Mouse (Mus musculus): ENCODE results near the gene Vps18. TPM values are rescaled to one million over a fixed set of nuclear protein-coding genes. Genes with fewer than 3 reads are reported as not detected.

Gene Vps18
- polyA plus RNA-seq, 1 experiment from 2014 or later, result 18.8 TPM

- ATAC-seq (ENCODE audit: low read depth), result no peak
- Histone ChIP-seq H3K27me3 (ENCODE audit: control insufficient read depth, insufficient read depth, low read depth, low read length) (peaks cover 16% of the 10 kb centered on the region), H3K9me3 (ENCODE audit: control insufficient read depth, low read length) (no peaks in the 10 kb centered on the region), H3K4me2 (ENCODE audit: low read depth, low read length) (0 out of 2 replicates have a peak overlapping the region, but pooled peaks have one; percentile 3), H3K9ac (ENCODE audit: low read length) (no peak overlapping the region), H3K4me1 (replicated peaks; ENCODE audit: control insufficient read depth, insufficient read depth, low read length) (peaks cover 35% of the 10 kb centered on the region), H3K27ac (ENCODE audit: low read length) (no peak overlapping the region), H3K36me3 (ENCODE audit: control insufficient read depth, insufficient read depth, low read length) (no peaks in the 10 kb centered on the region; the same call in 1 of the 2 replicates), H3K4me3 (ENCODE audit: low read length) (no peak overlapping the region)
- WGBS, result 85% methylated on average over 8 of the region's 8 CpGs
Observed at GRCm38 (mm10) chr2:119330795-119331194, 42.3 kb downstream of the Vps18 start.

- peaks cover 6% of the 10 kb centered on the region; the same call in 1 of the 2 replicates for H3K27me3 ChIP-seq (ENCODE audit: control insufficient read depth, insufficient read depth, low read depth, low read length)
- no peak overlapping the region for H3K4me3 ChIP-seq (ENCODE audit: low read length)
- no peaks in the 10 kb centered on the region; the same call in 1 of the 2 replicates for H3K36me3 ChIP-seq (ENCODE audit: control insufficient read depth, insufficient read depth, low read length)
- WGBS, result 69% methylated on average over 24 of the region's 24 CpGs
- peaks cover 34% of the 10 kb centered on the region for H3K4me1 ChIP-seq (replicated peaks; ENCODE audit: control insufficient read depth, insufficient read depth, low read length)
- no peak overlapping the region for H3K27ac ChIP-seq (ENCODE audit: low read length)
- H3K9ac ChIP-seq (ENCODE audit: low read length), result no peak overlapping the region
- no peak for ATAC-seq (ENCODE audit: low read depth)
- H3K9me3 ChIP-seq (ENCODE audit: control insufficient read depth, low read length), result no peaks in the 10 kb centered on the region
- H3K4me2 ChIP-seq (ENCODE audit: low read depth, low read length), result 0 out of 2 replicates have a peak overlapping the region, but pooled peaks have one; percentile 2
Observed at GRCm38 (mm10) chr2:119332177-119332661, 43.7 kb downstream of the Vps18 start.

- no peak overlapping the region for H3K9ac ChIP-seq (ENCODE audit: low read length)
- 46% methylated on average over 1 of the region's 1 CpGs for WGBS
- peaks cover 30% of the 10 kb centered on the region for H3K4me1 ChIP-seq (replicated peaks; ENCODE audit: control insufficient read depth, insufficient read depth, low read length)
- H3K27ac ChIP-seq (ENCODE audit: low read length), result no peak overlapping the region
- H3K4me2 ChIP-seq (ENCODE audit: low read depth, low read length), result peak overlapping the region; percentile 22
- H3K9me3 ChIP-seq (ENCODE audit: control insufficient read depth, low read length), result no peaks in the 10 kb centered on the region
- no peaks in the 10 kb centered on the region; the same call in 1 of the 2 replicates for H3K27me3 ChIP-seq (ENCODE audit: control insufficient read depth, insufficient read depth, low read depth, low read length)
- no peaks in the 10 kb centered on the region; the same call in 1 of the 2 replicates for H3K36me3 ChIP-seq (ENCODE audit: control insufficient read depth, insufficient read depth, low read length)
- ATAC-seq (ENCODE audit: low read depth), result no peak
- 0 out of 2 replicates have a peak overlapping the region, but pooled peaks have one; percentile 9 for H3K4me3 ChIP-seq (ENCODE audit: low read length)
Observed at GRCm38 (mm10) chr2:119334135-119334534, 45.6 kb downstream of the Vps18 start.

- Histone ChIP-seq H3K9ac (ENCODE audit: low read length) (no peak overlapping the region), H3K4me2 (ENCODE audit: low read depth, low read length) (0 out of 2 replicates have a peak overlapping the region, but pooled peaks have one; percentile 5), H3K9me3 (ENCODE audit: control insufficient read depth, low read length) (no peaks in the 10 kb centered on the region), H3K36me3 (ENCODE audit: control insufficient read depth, insufficient read depth, low read length) (no peaks in the 10 kb centered on the region; the same call in 1 of the 2 replicates), H3K27me3 (ENCODE audit: control insufficient read depth, insufficient read depth, low read depth, low read length) (no peaks in the 10 kb centered on the region), H3K4me1 (replicated peaks; ENCODE audit: control insufficient read depth, insufficient read depth, low read length) (peaks cover 24% of the 10 kb centered on the region), H3K4me3 (ENCODE audit: low read length) (no peak overlapping the region), H3K27ac (ENCODE audit: low read length) (no peak overlapping the region)
- ATAC-seq (ENCODE audit: low read depth), result no peak
- WGBS, result 71% methylated on average over 7 of the region's 7 CpGs
Observed at GRCm38 (mm10) chr2:119334964-119335525, 46.5 kb downstream of the Vps18 start.

- H3K4me1 ChIP-seq (replicated peaks; ENCODE audit: control insufficient read depth, insufficient read depth, low read length), result peaks cover 21% of the 10 kb centered on the region
- no peaks in the 10 kb centered on the region; the same call in 1 of the 2 replicates for H3K36me3 ChIP-seq (ENCODE audit: control insufficient read depth, insufficient read depth, low read length)
- no peak for ATAC-seq (ENCODE audit: low read depth)
- 53% methylated on average over 1 of the region's 1 CpGs for WGBS
- H3K27ac ChIP-seq (ENCODE audit: low read length), result no peak overlapping the region
- no peaks in the 10 kb centered on the region for H3K27me3 ChIP-seq (ENCODE audit: control insufficient read depth, insufficient read depth, low read depth, low read length)
- no peak overlapping the region for H3K4me3 ChIP-seq (ENCODE audit: low read length)
- no peak overlapping the region for H3K4me2 ChIP-seq (ENCODE audit: low read depth, low read length)
- no peaks in the 10 kb centered on the region for H3K9me3 ChIP-seq (ENCODE audit: control insufficient read depth, low read length)
- H3K9ac ChIP-seq (ENCODE audit: low read length), result no peak overlapping the region
Observed at GRCm38 (mm10) chr2:119335535-119335934, 47.0 kb downstream of the Vps18 start.

DNA sequence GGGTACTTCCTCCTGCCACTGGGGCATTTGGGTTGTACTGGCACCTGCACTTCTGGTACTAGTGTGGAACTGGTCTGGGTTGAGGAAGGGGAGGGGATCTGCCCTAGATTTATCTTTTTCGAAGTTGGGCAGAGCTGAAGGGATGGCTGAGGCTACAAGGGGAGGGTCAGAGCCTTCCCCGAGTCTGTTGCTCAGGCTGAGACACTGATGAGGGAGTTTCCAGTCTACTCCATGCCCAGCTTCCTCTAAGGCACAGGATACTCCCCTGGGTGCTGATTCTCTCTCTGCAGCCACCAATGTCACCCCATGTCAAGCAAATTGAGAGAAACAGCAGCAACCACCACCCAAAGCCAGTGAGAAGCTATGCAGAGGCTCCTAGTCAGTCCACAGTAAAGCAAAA lies 47.5 kb downstream of the Vps18 start:
- no peaks in the 10 kb centered on the region; the same call in 1 of the 2 replicates for H3K36me3 ChIP-seq (ENCODE audit: control insufficient read depth, insufficient read depth, low read length)
- no peak overlapping the region for H3K9ac ChIP-seq (ENCODE audit: low read length)
- H3K4me2 ChIP-seq (ENCODE audit: low read depth, low read length), result no peak overlapping the region
- H3K4me1 ChIP-seq (replicated peaks; ENCODE audit: control insufficient read depth, insufficient read depth, low read length), result peaks cover 19% of the 10 kb centered on the region
- no peak overlapping the region for H3K4me3 ChIP-seq (ENCODE audit: low read length)
- ATAC-seq (ENCODE audit: low read depth), result no peak
- 59% methylated on average over 2 of the region's 2 CpGs for WGBS
- no peaks in the 10 kb centered on the region for H3K27me3 ChIP-seq (ENCODE audit: control insufficient read depth, insufficient read depth, low read depth, low read length)
- no peaks in the 10 kb centered on the region for H3K9me3 ChIP-seq (ENCODE audit: control insufficient read depth, low read length)
- peak overlapping the region; percentile 84 for H3K27ac ChIP-seq (ENCODE audit: low read length)

- 52% methylated on average over 10 of the region's 10 CpGs for WGBS
- no peaks in the 10 kb centered on the region for H3K9me3 ChIP-seq (ENCODE audit: control insufficient read depth, low read length)
- peak overlapping the region; percentile 84 for H3K27ac ChIP-seq (ENCODE audit: low read length)
- H3K4me1 ChIP-seq (replicated peaks; ENCODE audit: control insufficient read depth, insufficient read depth, low read length), result peaks cover 19% of the 10 kb centered on the region
- H3K27me3 ChIP-seq (ENCODE audit: control insufficient read depth, insufficient read depth, low read depth, low read length), result no peaks in the 10 kb centered on the region
- no peaks in the 10 kb centered on the region; the same call in 1 of the 2 replicates for H3K36me3 ChIP-seq (ENCODE audit: control insufficient read depth, insufficient read depth, low read length)
- no peak overlapping the region for H3K4me2 ChIP-seq (ENCODE audit: low read depth, low read length)
- 0 out of 2 replicates have a peak, but pooled peaks have one; percentile 15 for ATAC-seq (ENCODE audit: low read depth)
- H3K9ac ChIP-seq (ENCODE audit: low read length), result no peak overlapping the region
- no peak overlapping the region for H3K4me3 ChIP-seq (ENCODE audit: low read length)
Observed at GRCm38 (mm10) chr2:119336470-119336869, 47.9 kb downstream of the Vps18 start.

DNA sequence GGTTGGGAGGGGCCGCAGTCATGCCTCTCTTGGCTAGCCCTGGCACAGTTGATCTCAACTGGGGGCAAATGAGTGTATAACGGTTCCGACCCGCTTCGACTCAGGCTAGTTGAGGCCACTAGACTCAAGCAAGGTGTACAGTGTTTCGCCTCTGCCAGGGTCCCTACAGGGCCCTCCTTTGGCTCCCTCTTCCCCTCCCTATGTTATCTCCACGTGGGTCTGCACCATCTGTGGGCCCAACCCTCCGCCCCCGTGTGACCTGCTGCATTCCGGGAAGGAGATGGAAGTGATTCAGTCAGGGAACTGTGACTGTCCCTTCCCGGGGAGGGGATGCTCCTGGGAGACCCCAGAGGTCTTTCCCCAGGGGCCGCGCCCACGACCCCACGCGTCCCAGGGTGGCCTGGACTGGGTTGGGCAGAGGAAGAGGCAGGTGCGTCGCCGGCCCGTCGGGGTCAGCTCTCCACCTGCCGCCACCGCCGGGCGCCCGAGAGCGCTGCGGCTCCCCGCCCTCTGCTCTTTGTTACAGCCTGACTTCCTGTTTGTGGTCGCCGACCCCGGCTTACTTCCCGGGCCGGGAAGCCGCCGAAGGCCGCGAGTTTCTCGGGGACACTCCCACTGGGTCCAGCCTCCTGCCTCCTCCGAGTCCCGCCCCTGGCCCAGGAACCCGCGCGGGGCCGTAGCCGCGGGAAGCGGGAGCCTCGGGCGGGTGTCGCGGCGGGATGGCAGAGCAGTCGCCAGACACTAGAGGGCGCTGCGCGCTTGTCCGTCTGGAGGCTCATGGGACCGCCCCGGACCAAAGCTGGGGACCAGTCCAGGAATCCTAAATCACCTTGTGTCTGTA lies 49.1 kb downstream of the Vps18 start:
- ATAC-seq (ENCODE audit: low read depth), result peak; percentile 90
- Histone ChIP-seq H3K27ac (ENCODE audit: low read length) (peak overlapping the region; percentile 84), H3K9me3 (ENCODE audit: control insufficient read depth, low read length) (no peaks in the 10 kb centered on the region), H3K4me1 (replicated peaks; ENCODE audit: control insufficient read depth, insufficient read depth, low read length) (peaks cover 19% of the 10 kb centered on the region), H3K36me3 (ENCODE audit: control insufficient read depth, insufficient read depth, low read length) (no peaks in the 10 kb centered on the region; the same call in 1 of the 2 replicates), H3K4me3 (ENCODE audit: low read length) (peak overlapping the region; percentile 62), H3K9ac (ENCODE audit: low read length) (peak overlapping the region; percentile 76), H3K4me2 (ENCODE audit: low read depth, low read length) (peak overlapping the region; percentile 84), H3K27me3 (ENCODE audit: control insufficient read depth, insufficient read depth, low read depth, low read length) (no peaks in the 10 kb centered on the region)
- 6% methylated on average over 49 of the region's 60 CpGs for WGBS

All from lung, embryonic 16.5 days (tissue).